Mouse (Mus musculus) lung, postnatal 0 days (tissue): ENCODE results near the gene Haus7.

Experiments used
- CTCF ChIP-seq: IDR thresholded peaks from 2 replicates; pipeline ENCODE4 v1.5.1; 2016; ENCODE audit warnings: antibody characterized with exemption, mild to moderate bottlenecking
- EP300 ChIP-seq: IDR thresholded peaks from 2 replicates; pipeline ENCODE4 v1.6.1; 2016; ENCODE audit warnings: antibody characterized with exemption, mild to moderate bottlenecking, control low read depth

DNA sequence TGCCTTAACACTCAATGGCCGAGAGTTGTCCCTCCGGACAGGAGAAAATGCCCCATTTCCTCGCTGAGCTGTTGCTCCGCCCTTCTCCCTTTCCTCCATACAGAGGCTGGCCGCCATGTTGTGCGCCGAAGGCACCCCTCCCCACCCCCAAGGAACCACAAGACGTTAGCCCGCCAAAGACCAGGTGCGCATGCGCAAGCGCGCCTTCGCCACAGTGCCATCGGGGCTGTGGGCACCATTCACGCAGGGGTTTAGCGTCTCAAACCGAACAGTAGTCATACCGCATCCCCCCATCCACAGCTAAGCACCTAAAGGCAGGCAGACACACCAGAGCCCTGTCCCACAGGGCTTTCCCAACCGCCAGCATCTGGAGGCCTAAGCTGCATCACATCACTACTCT is 57.9 kb downstream of the Haus7 start:
- no peak for TF ChIP-seq EP300
- no peak for TF ChIP-seq CTCF
